Mouse (Mus musculus): Measurements from ENCODE around the gene Ece1.
"Not testable (repeated sequence)": the region's sequence is repeated elsewhere in the genome, so short reads cannot be mapped to it uniquely, and the experiment has no call there.

Gene Ece1

GRCm38 (mm10) chr4:137952840-137953239 lies 90.8 kb downstream of the Ece1 start:
- DNase-seq = peak; percentile 84

GRCm38 (mm10) chr4:137954184-137954583 lies 92.1 kb downstream of the Ece1 start:
- DNase-seq = no peak

- no peak for DNase-seq
Measured at GRCm38 (mm10) chr4:137954926-137955396, 92.9 kb downstream of the Ece1 start.

- DNase-seq = no peak
Measured at GRCm38 (mm10) chr4:137956260-137956659, 94.2 kb downstream of the Ece1 start.

GRCm38 (mm10) chr4:137959889-137960665 lies 98.0 kb downstream of the Ece1 start:
- DNase-seq = no peak

GRCm38 (mm10) chr4:137960757-137961156 lies 98.7 kb downstream of the Ece1 start:
- no peak for DNase-seq

- peak; percentile 34 for DNase-seq
Measured at GRCm38 (mm10) chr4:137962643-137963350, 100.8 kb downstream of the Ece1 start.

GRCm38 (mm10) chr4:137963431-137963830 lies 101.4 kb downstream of the Ece1 start:
- DNase-seq = no peak

- DNase-seq = peak; percentile 94
Measured at GRCm38 (mm10) chr4:137963881-137964584, 102.0 kb downstream of the Ece1 start.

- DNase-seq = no peak
Measured at GRCm38 (mm10) chr4:137964585-137964930, 102.5 kb downstream of the Ece1 start.

GRCm38 (mm10) chr4:137968203-137968602 lies 106.2 kb downstream of the Ece1 start:
- peak; percentile 55 for DNase-seq

GRCm38 (mm10) chr4:137970623-137971199 lies 108.7 kb downstream of the Ece1 start:
- not testable (repeated sequence) for DNase-seq

GRCm38 (mm10) chr4:137974856-137975432 lies 112.9 kb downstream of the Ece1 start:
- DNase-seq = not testable (repeated sequence)

GRCm38 (mm10) chr4:137979066-137979644 lies 117.1 kb downstream of the Ece1 start:
- not testable (repeated sequence) for DNase-seq

- DNase-seq = no peak
Measured at GRCm38 (mm10) chr4:137982869-137983268, 120.8 kb downstream of the Ece1 start.

GRCm38 (mm10) chr4:137984212-137984611 lies 122.2 kb downstream of the Ece1 start:
- peak; percentile 48 for DNase-seq

GRCm38 (mm10) chr4:137984746-137985145 lies 122.7 kb downstream of the Ece1 start:
- no peak for DNase-seq

- DNase-seq = no peak
Measured at GRCm38 (mm10) chr4:137989426-137989825, 127.4 kb downstream of the Ece1 start.

- no peak for DNase-seq
Measured at GRCm38 (mm10) chr4:137990433-137990832, 128.4 kb downstream of the Ece1 start.

- no peak for DNase-seq
Measured at GRCm38 (mm10) chr4:137991240-137991639, 129.2 kb downstream of the Ece1 start.

- no peak for DNase-seq
Measured at GRCm38 (mm10) chr4:137992890-137993289, 130.9 kb downstream of the Ece1 start, which contains the start of gene Eif4g3. Eif4g3 (plus strand) TSS chr4:137993022.

GRCm38 (mm10) chr4:137993291-137993758 lies 131.3 kb downstream of the Ece1 start:
- peak; percentile 100 for DNase-seq
